Mouse (Mus musculus) hematopoietic stem cell, adult 5-6 weeks (primary cell): ENCODE results near the gene Unc13a. TPM values are rescaled to one million over a fixed set of nuclear protein-coding genes. Genes with fewer than 3 reads are reported as not detected.

ENCODE experiments used
- ATAC-seq, 2 experiments: fragments of 125-278 bp in 1 of 2; replicated peaks in 1 of 2; 2 replicates each; pipeline ENCODE4 v1.8.0; 2016 to 2017; ENCODE audit warnings: inconsistent platforms in 2 of 2, mild to moderate bottlenecking in 2 of 2, moderate number of reproducible peaks in 2 of 2, low read depth in 1 of 2, moderate TSS enrichment in 1 of 2; ENCODE audit not compliant: low FRiP score in 2 of 2, poor library complexity in 2 of 2, severe bottlenecking in 2 of 2, insufficient read depth in 1 of 2, low TSS enrichment in 1 of 2
- total RNA-seq: library from RNA; stranded (forward); fragments of 172-1452, 232-1000 nt; gene quantifications from 2 replicates; pipeline ENCODE4 v1.2.3, GENCODE M21; 2017

The Unc13a gene
- total RNA-seq, 1 experiment from 2014 or later: 3.6 TPM

DNA sequence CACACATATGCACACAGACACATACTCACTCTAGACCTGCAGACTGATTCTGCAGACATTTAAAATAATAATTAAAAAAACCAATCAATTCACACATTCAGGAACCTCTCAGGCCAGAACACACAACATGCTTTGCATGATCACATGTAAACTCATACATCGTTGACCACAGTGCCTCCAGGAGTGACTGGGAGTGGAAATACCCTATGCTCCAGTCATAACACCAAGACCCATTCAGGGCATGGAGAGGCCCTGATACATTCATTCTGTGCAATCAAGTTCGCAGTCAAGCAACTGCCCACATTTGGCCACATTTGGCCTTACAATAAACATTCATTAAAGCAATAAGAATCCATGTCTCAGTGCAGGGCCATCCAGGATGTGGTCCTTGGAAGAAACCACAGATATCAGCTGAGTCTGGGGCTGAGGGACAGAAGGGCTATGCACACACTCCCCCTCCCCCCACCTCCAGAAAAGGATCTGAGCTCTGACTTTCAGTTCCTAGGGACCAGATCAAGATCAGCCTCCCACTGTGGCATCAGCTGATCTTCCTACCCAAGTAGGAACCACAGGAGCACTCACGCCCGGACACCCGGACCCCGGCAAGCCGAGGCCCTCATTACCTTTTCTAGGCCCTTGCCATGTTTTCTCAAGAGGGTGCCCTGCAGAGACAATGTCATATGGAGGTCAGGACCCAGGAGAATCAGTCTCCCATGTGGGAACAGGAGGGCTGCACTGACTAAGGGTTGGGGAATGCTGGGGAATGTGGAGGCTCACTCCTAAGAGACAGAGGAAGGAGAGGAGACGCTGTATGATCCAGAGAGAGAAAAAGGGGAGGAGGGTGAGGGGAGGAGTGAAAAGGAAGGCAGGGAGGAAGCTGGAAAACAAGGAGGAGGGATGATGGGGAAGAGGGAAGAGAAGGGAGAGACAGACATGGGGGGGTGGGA lies 34.1 kb downstream of the Unc13a start:
- no peak for ATAC-seq

DNA sequence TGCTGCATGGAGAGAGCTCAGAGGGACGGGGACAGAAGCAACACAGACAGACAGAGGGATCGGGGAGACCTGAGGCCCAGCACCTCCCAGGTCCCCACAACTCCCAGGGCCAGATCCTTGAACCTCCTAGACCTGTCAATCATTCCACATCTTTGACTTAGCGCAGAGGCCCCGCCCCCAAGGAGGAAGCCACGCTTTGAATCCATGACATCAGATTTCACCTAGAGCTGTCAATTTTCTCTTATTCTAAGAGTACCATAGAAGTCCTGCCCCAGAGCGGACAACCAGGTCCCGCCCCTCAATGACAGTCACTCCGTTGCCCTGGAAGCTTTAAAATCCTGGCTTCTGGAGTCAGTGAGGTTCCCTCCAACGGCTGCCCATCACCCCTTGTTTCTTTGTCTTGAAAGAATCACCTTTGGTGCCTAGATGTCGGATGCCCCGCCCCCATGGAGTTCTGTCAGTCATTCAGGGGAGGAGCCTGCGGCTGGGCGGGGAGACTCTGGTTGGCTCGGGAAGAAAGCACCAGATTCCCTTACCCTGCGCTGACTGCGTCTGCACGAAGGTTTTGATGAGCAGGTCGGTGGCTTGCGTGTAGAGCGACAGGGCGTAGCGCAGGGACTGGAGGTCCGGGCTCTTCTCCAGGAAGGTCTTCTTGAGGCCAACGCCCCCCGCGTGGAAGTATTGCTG lies 37.4 kb downstream of the Unc13a start:
- peak; percentile 63 to 68; a peak in 3 of 4 replicates for ATAC-seq

DNA sequence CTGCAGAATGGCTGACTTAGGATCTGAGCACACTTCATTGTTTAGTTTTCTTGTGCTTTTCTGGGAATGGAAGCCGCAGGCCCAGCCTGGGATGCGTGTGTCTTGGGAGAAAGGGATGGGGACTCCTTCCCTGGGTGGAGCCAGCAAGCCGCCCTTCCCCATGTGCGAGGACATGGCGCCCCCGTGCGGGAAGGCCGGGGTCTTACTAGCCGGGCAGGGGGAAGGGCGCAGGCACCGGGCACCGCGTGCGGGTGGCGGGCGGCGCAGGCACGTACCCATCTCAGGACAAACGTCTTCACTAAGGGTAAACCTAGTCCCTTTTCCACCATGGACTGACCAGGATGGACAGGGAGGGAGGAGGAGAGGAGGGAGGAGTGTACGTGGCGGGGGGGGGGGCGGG lies 38.4 kb downstream of the Unc13a start:
- peak; percentile 14 to 44; a peak in 2 of 4 replicates for ATAC-seq

DNA sequence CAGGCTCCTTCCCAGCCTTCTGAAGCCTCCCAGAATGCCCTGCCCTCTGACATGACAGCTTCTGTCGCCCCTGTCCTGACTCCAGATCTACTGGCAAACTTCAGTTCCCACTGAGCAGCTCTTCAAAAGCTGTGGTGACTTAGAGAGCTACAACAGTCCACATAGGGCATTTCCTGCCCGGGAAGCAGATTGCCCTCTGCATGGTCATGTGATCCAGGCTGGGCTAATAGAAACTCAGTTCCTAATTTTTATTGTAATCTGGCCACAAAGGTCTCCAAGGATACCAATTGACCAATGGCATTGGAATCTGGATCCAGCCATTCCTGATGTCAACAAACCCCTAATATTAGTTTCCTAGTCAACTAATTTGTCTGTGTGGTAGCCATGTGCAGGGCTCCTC lies 39.7 kb downstream of the Unc13a start:
- ATAC-seq: no peak

DNA sequence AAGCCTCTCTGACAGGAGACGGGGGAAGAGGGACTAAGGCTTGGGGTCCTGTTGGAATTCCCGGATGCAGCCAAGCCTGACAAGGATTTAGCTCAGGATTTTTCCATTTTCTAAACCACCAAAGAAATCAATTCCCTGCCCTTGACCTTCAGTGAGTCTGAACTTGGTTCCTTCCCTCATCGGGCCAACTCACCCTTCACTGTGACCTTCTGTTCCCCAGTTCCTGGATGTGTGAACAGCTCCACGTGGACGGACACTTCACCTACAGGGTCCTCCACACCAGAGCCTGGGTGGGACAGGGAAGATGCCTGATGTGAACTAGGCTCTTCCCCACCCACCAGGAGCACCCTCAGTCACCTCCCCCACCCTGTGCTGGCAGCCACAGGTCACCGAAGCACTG lies 40.8 kb downstream of the Unc13a start:
- no peak for ATAC-seq

DNA sequence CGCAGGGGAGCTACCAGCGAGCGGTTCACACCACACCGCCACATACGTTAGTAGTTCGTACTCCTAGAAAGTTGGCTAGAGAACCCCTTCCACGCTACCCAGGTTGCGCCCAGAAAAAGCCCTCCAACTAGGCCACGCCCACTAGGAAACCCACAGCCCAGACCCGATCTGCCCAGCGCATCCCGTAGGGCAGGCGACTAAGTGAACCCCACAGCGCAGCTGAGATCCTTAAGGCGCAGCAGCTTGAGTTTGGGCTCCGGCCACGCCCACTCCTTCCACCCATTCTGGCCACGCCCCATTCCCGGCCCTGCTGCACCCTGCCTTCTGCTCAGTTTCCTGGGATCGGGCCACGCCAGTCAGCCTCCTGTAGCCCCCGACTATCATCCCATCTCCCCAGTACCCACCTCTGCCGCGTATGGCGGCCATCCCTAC lies 41.8 kb downstream of the Unc13a start:
- ATAC-seq: no peak

DNA sequence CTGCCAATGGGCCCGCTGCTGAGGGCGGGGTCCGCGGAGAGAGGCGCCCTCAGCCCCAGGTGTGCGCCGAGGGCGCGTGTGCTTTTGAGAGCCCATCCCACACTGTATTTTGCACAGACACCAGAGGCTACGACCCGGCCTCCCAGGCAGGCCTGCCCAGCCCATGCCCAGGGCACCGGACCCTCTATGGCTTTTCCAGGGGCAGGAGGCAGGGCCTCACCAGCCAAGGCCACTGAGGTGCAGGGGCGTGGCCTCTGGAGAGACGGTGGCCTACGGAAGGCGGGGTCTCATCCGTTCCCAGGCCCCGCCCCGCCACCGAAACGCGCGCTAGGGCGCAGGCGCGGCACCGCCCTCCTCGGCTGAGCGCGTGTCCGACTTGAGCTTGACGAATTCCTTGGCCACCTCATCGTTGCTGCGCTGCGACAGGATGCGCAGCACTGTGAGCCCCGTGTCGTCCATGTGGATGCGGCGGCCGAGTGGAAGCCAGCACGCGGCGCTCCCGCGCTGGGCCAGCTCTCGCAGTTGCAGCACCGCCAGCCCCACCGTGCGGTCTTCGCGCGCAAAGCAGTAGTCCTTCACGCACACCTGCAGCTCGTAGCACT lies 42.4 kb downstream of the Unc13a start:
- ATAC-seq: peak; percentile 54 to 67

DNA sequence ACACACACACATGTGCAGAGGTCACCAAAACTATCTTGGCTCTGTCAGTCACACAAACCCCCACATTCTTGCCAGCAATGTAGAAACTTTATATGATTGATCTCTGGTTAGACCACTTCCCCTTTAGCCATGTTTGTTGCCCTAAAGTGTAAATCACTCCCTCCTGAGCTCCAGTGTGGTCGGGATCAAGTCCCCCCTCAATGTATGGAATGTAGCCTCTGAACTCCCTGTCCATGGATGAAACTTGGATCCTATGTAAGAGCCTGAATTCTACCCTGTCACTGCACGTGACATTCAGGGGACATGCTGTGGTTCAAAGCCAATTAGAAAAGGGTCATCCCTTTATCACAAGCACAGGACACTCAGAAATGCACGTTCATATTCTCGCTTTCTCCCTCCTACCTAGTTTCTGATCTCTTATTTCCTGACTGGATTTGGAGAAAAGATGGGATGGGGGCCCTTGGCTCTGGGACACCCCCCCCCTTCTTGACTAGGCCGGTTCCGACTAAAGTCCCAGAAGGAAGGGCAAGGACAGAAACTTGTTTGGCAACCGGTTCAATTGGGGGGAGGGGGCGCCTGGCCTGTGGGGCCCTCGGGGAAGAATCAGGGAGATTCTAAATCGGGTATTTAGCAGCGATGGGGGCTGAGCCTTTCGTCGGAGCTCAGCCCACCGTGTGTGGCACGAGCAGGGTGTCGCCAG lies 43.0 kb downstream of the Unc13a start:
- ATAC-seq: peak; percentile 30 to 36

DNA sequence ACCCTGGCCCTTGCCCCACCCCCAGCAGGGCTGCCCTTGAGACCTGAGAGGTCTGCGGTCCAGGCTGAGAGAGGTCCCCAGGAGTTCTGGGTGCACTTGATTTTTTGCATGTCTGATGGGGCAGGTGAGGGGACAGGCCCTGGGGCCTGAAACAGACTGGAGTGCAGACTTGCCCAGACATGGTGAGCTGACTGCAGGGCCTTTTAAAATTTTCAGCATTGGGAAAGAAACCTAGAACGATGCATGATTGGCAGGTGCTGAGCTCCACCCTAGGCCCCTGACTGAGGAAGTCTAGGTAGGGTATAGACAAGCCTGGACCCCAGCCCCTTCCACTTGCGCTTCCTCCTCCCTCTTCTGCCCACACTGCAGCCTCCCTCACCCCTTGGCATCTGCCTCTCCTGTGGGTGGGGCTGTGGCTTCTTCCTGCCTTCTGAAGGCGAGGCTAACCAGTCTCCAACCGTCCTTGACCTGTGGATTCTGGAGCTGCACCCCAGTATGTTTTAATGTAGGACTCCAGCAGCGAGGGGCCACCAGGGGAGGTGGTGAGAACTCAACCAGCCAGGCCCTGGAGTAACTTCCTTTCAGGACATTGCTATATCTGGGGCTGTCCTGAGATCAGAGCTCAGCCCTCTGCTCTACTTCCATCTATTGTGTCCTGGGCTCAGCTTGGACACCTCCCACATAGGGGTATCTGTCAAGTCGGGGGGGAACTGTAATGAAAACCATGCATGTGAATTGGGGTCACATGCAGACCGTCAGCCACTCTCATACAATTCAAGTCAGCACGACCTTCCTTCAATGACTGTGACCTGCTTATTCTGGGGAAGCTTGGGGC lies 44.1 kb downstream of the Unc13a start:
- no peak for ATAC-seq

DNA sequence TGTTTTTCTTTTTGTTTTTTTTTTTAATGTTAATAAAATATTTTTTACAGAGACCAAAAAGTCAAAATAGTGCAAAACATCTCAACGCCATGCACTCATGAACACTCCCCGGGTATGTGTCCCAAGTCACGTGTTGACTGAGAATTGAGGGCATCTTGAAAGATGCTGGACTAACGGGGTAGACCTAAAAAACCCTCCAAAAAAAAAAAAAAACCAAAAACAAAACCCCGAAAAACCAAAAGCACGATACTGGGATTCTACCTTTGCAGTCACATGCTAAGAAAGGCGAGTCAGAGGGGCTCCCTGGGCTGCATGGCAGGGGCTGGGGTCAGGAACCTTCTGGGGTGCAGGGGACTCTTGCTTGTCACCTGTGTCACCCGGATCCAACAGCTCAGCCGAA lies 44.8 kb downstream of the Unc13a start:
- no peak for ATAC-seq

DNA sequence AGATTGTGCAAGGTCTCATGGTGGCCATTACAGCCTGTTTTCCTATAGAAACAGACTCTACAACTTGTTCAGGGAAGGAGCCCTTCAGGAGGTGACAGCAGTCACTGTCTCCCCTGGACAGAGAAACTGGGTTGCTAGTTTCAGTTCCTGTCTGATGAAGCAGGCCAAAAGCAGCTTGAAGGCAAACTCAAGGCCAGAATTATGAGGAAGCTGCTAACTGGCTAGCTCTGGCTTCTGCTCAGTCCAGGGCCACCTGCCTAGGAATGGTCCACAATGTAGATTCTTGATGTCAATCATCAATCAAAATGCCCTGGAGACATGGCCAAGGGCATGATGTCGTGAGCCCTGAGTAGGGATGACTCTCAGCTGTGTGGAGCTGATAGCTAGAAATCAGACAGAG lies 46.5 kb downstream of the Unc13a start:
- no peak for ATAC-seq

DNA sequence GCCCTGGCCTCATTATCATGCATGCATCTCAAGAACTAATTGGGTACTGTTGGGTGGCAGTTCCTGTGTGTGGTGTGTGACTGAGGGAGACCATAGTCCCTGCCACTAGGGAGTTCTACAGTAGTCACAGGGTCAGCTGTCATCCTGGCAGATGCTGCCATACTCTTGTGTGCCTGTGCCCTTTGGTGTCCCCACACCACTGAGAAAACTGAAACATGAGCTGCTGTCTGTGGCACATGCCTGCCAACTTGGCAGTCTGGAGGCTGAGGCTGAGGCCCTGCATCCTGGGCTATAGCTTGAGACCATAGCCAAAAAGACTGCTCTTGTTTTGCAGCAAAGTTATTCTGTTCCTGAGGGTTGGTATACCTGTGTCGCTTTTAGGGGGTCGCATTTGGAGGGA lies 51.8 kb downstream of the Unc13a start:
- ATAC-seq: no peak

DNA sequence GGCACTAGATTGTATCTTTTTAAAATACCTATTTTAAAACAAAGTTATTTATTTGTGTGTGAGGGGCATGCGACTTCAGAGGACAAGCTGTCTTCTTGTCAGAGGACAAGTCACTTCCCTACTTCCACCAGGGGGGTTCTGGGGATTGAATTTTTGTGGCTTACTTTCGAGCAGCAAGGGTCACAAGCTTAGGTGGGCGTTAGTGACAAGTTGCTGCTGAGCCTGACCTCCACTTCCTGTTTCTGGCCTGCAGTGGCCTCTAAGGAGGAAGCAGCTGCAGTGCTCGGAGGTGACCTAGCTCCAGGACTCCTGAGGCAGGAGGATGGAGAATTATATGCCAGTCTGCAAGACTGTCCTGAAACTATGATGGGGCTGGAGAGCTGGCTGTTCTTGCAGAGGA lies 58.1 kb downstream of the Unc13a start:
- ATAC-seq: peak; percentile 15 to 57; a peak in 3 of 4 replicates

DNA sequence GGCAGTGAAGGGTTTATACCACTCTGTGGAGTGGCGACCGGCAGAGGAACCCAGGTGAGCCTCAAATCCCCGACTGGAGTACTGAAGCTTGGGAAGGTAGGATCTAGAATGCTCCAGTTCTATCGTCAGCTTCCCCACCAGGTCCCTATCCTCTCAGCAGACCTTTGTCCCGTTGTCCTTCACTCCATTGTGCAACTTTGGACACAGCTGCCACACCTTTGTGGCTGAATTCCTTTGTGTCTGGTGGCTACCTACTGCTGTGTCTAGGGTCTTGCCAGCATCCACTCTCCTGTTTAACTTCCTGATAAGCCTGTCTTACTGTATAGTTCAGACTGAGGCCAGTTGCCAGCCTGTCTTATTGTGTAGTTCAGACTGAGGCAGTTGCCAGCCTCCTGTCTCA lies 59.4 kb downstream of the Unc13a start:
- no peak for ATAC-seq

DNA sequence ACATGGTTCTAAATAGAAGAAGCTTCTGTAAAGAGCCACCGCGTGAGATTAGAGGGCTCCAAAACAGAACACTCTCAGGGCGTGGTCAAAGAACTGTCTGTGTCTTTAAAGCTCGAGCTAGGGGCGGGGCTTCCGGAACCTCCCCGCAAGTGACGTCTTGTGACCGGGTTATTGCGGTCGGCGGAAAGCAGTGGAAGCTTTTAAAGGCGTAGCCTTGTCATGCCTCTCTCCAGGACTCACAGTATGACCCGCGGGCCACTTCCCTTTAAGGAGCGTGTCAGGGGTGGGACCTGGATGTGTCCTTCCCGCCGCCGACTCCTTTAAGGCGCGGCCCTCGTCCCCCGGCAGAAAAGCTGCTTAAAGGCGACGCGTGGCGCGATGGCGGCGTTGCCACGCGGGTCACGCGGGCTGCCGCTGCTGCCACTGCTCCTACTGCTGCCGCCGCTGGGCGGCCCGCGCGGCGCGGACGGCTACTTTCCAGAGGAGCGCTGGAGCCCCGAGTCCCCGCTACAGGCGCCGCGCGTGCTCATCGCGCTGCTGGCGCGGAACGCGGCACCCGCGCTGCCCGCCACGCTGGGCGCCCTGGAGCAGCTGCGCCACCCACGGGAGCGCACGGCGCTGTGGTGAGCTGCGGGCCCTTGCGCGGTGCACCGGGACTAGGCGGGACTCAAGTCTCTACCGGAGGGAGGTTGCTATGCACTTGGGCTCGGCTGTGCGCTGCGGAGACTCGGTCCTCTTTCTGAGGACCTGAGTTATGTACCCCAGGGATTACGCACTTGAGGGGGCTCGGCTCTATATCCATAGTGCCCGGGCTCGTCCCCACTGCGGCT lies 60.5 kb downstream of the Unc13a start, which contains the start of gene Colgalt1:
Gene Colgalt1, plus strand, starts transcription at position 177 of the 830 bp plus-strand sequence.
- peak; percentile 97 for ATAC-seq

DNA sequence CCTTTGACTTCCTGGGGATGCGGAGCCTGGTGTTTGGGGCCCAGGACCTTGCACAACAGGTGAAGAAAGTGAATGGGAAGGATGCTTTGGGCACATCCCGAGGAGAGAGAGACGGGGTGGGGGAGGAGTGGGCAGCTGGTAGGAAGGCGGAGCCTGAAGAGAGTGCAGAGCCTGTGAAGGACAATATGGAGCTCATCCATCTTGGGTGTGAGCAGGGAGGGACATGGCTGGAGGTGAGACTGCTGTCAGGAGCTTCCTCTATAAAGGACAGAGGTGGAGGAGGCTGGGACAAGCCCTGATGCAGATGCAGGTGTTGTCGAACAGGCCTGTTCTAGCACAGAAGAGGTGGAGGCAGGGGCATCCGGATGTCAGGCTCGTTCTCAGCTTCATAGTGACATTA lies 67.5 kb downstream of the Unc13a start:
- no peak for ATAC-seq
